Mouse (Mus musculus): ENCODE data around the gene Traf3ip1.
A peak's percentile ranks its signal among the peaks of the same experiment; 100 is the strongest.

DNA sequence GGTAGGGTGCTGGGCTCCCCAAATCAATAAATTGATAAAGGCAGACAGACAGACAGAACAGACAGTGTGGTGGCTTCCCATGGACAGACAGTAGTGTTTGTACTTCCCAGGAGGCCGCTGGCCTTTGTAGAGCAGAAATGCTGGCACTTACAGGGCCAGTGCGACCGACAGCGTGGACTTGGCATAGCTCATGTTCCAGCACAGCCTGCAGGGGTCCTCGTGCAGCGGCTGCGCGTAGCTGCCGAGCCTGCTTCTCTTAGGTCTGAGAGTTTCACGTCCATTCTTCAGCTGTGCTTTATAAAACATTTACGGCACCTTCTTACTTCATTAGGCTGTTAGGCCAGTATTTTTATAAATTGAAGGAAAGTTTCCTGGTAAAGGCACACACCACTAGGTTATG lies 20.5 kb downstream of the Traf3ip1 start:
- TF ChIP-seq CTCF (IDR thresholded peaks at IDR 0.05; ENCODE audit: low read depth) = peak; percentile 39; the same call in 1 of the 2 replicates
- no peak for TF ChIP-seq EP300 (IDR thresholded peaks at IDR 0.05; ENCODE audit: low read depth)
